ENCODE assay signal across 8 mouse cellular contexts in the genomic region with DNA sequence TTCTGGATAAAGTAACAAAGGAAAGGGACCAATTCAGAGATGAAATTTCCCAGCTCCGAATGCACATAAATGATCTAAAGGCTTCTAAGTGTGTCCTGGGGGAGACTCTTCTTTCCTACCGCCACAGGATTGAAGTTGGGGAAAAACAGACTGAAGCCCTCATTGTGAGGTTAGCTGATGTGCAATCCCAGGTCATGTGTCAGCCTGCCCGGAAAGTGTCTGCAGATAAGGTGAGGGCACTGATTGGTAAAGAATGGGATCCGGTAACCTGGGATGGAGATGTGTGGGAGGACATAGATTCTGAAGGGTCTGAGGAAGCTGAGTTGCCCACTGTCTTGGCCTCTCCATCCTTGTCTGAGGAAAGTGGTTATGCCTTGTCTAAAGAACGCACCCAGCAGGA. TPM values are rescaled to one million over a fixed set of nuclear protein-coding genes. Genes with fewer than 3 reads are reported as not detected.
DNase-seq lines count a peak whose midpoint lies in the region; ATAC-seq and TF ChIP-seq lines count a peak whose summit lies in the region.

No protein-coding gene starts in this region.

- H3K27me3 ChIP-seq in kidney, adult 2 months (replicated peaks; ENCODE audit: control insufficient read depth, insufficient read depth, low read length): no peaks in the 10 kb centered on the region
- no peaks in the 10 kb centered on the region for H3K27me3 ChIP-seq in hindbrain, embryonic 16.5 days (replicated peaks; ENCODE audit: control insufficient read depth, insufficient read depth, low read length)
- H3K27me3 ChIP-seq in midbrain, postnatal 0 days (ENCODE audit: insufficient read depth, low read length): no peaks in the 10 kb centered on the region

- H3K9me3 ChIP-seq in hindbrain, embryonic 16.5 days (ENCODE audit: control insufficient read depth, low read length): no peaks in the 10 kb centered on the region
- H3K9me3 ChIP-seq in midbrain, postnatal 0 days (ENCODE audit: low read length): no peaks in the 10 kb centered on the region

- no peak for TF ChIP-seq CTCF in kidney, adult 2 months (conservative IDR thresholded peaks at IDR 0.05; ENCODE audit: insufficient read depth, insufficient read length, low read depth, low read length)
- no peak for TF ChIP-seq CTCF in midbrain, postnatal 0 days (IDR thresholded peaks at IDR 0.05)

- peak overlapping the region; percentile 59 for H3K4me3 ChIP-seq in kidney, adult 2 months (ENCODE audit: insufficient read depth, low read depth, low read length)
- peak overlapping the region; percentile 80 for H3K4me3 ChIP-seq in hindbrain, embryonic 16.5 days (ENCODE audit: low read length)
- peak overlapping the region; percentile 53 for H3K4me3 ChIP-seq in midbrain, postnatal 0 days (ENCODE audit: low read depth, low read length)

- peak overlapping the region; percentile 49 for H3K9ac ChIP-seq in hindbrain, embryonic 16.5 days (ENCODE audit: low read depth, low read length)
- H3K9ac ChIP-seq in midbrain, postnatal 0 days (replicated peaks; ENCODE audit: low read length, poor library complexity, severe bottlenecking): peak overlapping the region; percentile 51

- H3K36me3 ChIP-seq in kidney, adult 2 months (ENCODE audit: control insufficient read depth, insufficient read depth, low read length): no peaks in the 10 kb centered on the region
- peaks cover 21% of the 10 kb centered on the region; the same call in 1 of the 2 replicates for H3K36me3 ChIP-seq in hindbrain, embryonic 16.5 days (ENCODE audit: control insufficient read depth, insufficient read depth, low read length)
- peaks cover 24% of the 10 kb centered on the region for H3K36me3 ChIP-seq in midbrain, postnatal 0 days (ENCODE audit: insufficient read depth, low read length)

- H3K27ac ChIP-seq in kidney, adult 2 months (ENCODE audit: insufficient read depth, low read depth, low read length): no peak overlapping the region
- H3K27ac ChIP-seq in hindbrain, embryonic 16.5 days (ENCODE audit: low read depth, low read length): no peak overlapping the region
- H3K27ac ChIP-seq in midbrain, postnatal 0 days (ENCODE audit: low read depth, low read length): peak overlapping the region; percentile 18; the same call in 1 of the 2 replicates

- no peak for DNase-seq in kidney, adult 2 months
- DNase-seq in kidney, postnatal 36 days: no peak
- DNase-seq in embryo, embryonic 10.5 days (ENCODE audit: low spot score): peak; percentile 24
- no peak for DNase-seq in midbrain, postnatal 0 days (ENCODE audit: low spot score)
- no peak for DNase-seq in gastrocnemius, adult 8-10 months (ENCODE audit: low spot score in 2 of 2)
- DNase-seq in kidney, adult 9 months: no peak
- no peak for DNase-seq in cerebellum, adult 8-10 months

- WGBS in kidney, adult 2 months: 4% methylated on average over 5 of the region's 5 CpGs
- 23% methylated on average over 5 of the region's 5 CpGs for WGBS in hindbrain, embryonic 16.5 days
- WGBS in midbrain, postnatal 0 days: 13% methylated on average over 5 of the region's 5 CpGs

- H3K4me1 ChIP-seq in kidney, adult 2 months (ENCODE audit: control insufficient read depth, insufficient read depth, low read length): peaks cover 7% of the 10 kb centered on the region
- peaks cover 20% of the 10 kb centered on the region for H3K4me1 ChIP-seq in hindbrain, embryonic 16.5 days (ENCODE audit: control insufficient read depth, insufficient read depth, low read depth, low read length)
- peaks cover 8% of the 10 kb centered on the region; the same call in 1 of the 2 replicates for H3K4me1 ChIP-seq in midbrain, postnatal 0 days (ENCODE audit: insufficient read depth, low read length)

- peak overlapping the region; percentile 58 for H3K4me2 ChIP-seq in hindbrain, embryonic 16.5 days (ENCODE audit: low read length)
- peak overlapping the region; percentile 76 for H3K4me2 ChIP-seq in midbrain, postnatal 0 days (ENCODE audit: low read depth, low read length, poor library complexity, severe bottlenecking)

- ATAC-seq in hindbrain, embryonic 16.5 days: no peak
- ATAC-seq in midbrain, postnatal 0 days (ENCODE audit: low FRiP score): no peak

- TF ChIP-seq POLR2A in kidney, adult 2 months (IDR thresholded peaks at IDR 0.05; ENCODE audit: low read depth, low read length): no peak

RNA-seq across cellular contexts. Expression of a gene that starts 0.5 kb away (rescaled TPM):
- polyA plus RNA-seq in kidney, adult 2 months (2012; rRNA removed): 1.0 and 1.4 TPM in 2 replicates
- polyA plus RNA-seq in hindbrain, embryonic 16.5 days (2015; fragmentation: Nextera tagmentation; extraction: Ambion mirVana): 8.4 and 11.5 TPM in 2 replicates
- 5.0 and 5.1 TPM in 2 replicates for total RNA-seq in midbrain, postnatal 0 days (2014; rRNA removed)
- 3.1 and 3.4 TPM in 2 replicates for polyA plus RNA-seq in midbrain, postnatal 0 days (2015; fragmentation: Nextera tagmentation; extraction: Ambion mirVana)
- 1 to 10 TPM; 5.1 to 9.2 (median 6.7) TPM for total RNA-seq in gastrocnemius, adult 8-10 months (2022)

RNA-seq across cellular contexts. Expression of a gene that starts 0.6 kb away (rescaled TPM):
- polyA plus RNA-seq in kidney, adult 2 months (2012; rRNA removed): 27.7 and 35.6 TPM in 2 replicates
- 37.6 and 38.7 TPM in 2 replicates for polyA plus RNA-seq in hindbrain, embryonic 16.5 days (2015; fragmentation: Nextera tagmentation; extraction: Ambion mirVana)
- 24.1 and 36.5 TPM in 2 replicates for total RNA-seq in midbrain, postnatal 0 days (2014; rRNA removed)
- polyA plus RNA-seq in midbrain, postnatal 0 days (2015; fragmentation: Nextera tagmentation; extraction: Ambion mirVana): 29.2 and 37.3 TPM in 2 replicates
- total RNA-seq in gastrocnemius, adult 8-10 months (2022): 1 to 10 TPM; 3.6 to 5.1 (median 4.8) TPM

RNA-seq across cellular contexts. Expression of a gene that starts 21.1 kb away (rescaled TPM):
- polyA plus RNA-seq in kidney, adult 2 months (2012; rRNA removed): 0.90 and 1.2 TPM in 2 replicates
- polyA plus RNA-seq in hindbrain, embryonic 16.5 days (2015; fragmentation: Nextera tagmentation; extraction: Ambion mirVana): 6.2 and 7.8 TPM in 2 replicates
- total RNA-seq in midbrain, postnatal 0 days (2014; rRNA removed): 11.2 and 12.9 TPM in 2 replicates
- 4.2 and 5.5 TPM in 2 replicates for polyA plus RNA-seq in midbrain, postnatal 0 days (2015; fragmentation: Nextera tagmentation; extraction: Ambion mirVana)
- 10 to 100 TPM; 10.2 to 11.5 (median 10.5) TPM for total RNA-seq in gastrocnemius, adult 8-10 months (2022)

RNA-seq across cellular contexts. Expression of a gene that starts 35.3 kb away (rescaled TPM):
- 82.8 and 85.5 TPM in 2 replicates for polyA plus RNA-seq in kidney, adult 2 months (2012; rRNA removed)
- polyA plus RNA-seq in hindbrain, embryonic 16.5 days (2015; fragmentation: Nextera tagmentation; extraction: Ambion mirVana): 107 and 115 TPM in 2 replicates
- total RNA-seq in midbrain, postnatal 0 days (2014; rRNA removed): 92.3 and 97.7 TPM in 2 replicates
- 96.9 and 99.0 TPM in 2 replicates for polyA plus RNA-seq in midbrain, postnatal 0 days (2015; fragmentation: Nextera tagmentation; extraction: Ambion mirVana)
- 100 to 1,000 TPM; 389 to 516 (median 444) TPM for total RNA-seq in gastrocnemius, adult 8-10 months (2022)

RNA-seq across cellular contexts. Expression of a gene that starts 59.6 kb away (rescaled TPM):
- polyA plus RNA-seq in kidney, adult 2 months (2012; rRNA removed): 0.30 and 0.70 TPM in 2 replicates
- polyA plus RNA-seq in hindbrain, embryonic 16.5 days (2015; fragmentation: Nextera tagmentation; extraction: Ambion mirVana): 4.0 and 4.1 TPM in 2 replicates
- total RNA-seq in midbrain, postnatal 0 days (2014; rRNA removed): 3.1 and 3.7 TPM in 2 replicates
- 3.1 and 3.3 TPM in 2 replicates for polyA plus RNA-seq in midbrain, postnatal 0 days (2015; fragmentation: Nextera tagmentation; extraction: Ambion mirVana)
- 1 to 10 TPM in 2 of 4 experiments, under 1 TPM in 2; 0.70 to 1.4 (median 0.89) TPM for total RNA-seq in gastrocnemius, adult 8-10 months (2022)
